Mouse (Mus musculus): ENCODE measurements around the gene Fosl1.

DNA sequence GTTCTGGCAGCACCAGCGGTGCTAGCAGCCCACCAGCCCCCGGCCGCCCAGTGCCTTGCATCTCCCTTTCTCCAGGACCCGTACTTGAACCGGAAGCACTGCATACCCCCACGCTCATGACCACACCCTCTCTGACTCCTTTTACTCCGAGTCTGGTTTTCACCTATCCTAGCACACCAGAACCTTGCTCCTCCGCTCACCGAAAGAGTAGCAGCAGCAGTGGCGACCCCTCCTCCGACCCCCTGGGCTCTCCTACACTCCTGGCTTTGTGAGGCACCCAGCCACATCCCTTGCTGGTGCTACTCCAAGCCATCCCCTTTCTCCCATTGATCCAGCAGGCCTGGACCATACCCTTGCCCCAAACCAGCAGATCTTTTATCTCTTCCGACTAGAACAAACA, 7.7 kb downstream of the Fosl1 start:
- TF ChIP-seq POLR2A (IDR thresholded peaks at IDR 0.05; ENCODE audit: borderline replicate concordance, extremely low read depth, low read depth, low read length) (no peak), CTCF (IDR thresholded peaks at IDR 0.05; ENCODE audit: insufficient read depth, low read length) (no peak)

Data from lung, adult 2 months (tissue).